21 mouse cellular contexts compared by ENCODE assay signal in genomic region chr16:94984263-94984662, GRCm38 (mm10). TPM values are rescaled to one million over a fixed set of nuclear protein-coding genes. Genes with fewer than 3 reads are reported as not detected.
"Had no signal": no experiment of that assay in that cellular context is flagged by ENCODE, and none has a peak within 500 bp of the region (broad histone marks: within the 10 kb centered on the region; RNA-seq: fewer than 3 reads in every experiment).

No protein-coding gene starts in this region.

- H3K4me2 ChIP-seq: neural tube, embryonic 13.5 days; neural tube, embryonic 15.5 days; stomach, embryonic 15.5 days had no signal

- H3K4me3 ChIP-seq: neural tube, embryonic 13.5 days; neural tube, embryonic 15.5 days; stomach, embryonic 15.5 days had no signal

- DNase-seq: retina, postnatal 1 day; right cerebral cortex, adult 18-20 months; right cerebral cortex, postnatal 14 days; right cerebral cortex, postnatal 25 days; right cerebral cortex, postnatal 4 days; spleen, adult 18-20 months; thymus, adult 18-20 months; thymus, adult 2 months; thymus, postnatal 14 days; thymus, postnatal 25 days; thymus, postnatal 36 days; thymus, postnatal 4 days had no signal

- H3K4me1 ChIP-seq: stomach, embryonic 15.5 days had no signal

- H3K36me3 ChIP-seq: neural tube, embryonic 13.5 days; neural tube, embryonic 15.5 days; stomach, embryonic 15.5 days had no signal

- H3K9me3 ChIP-seq: neural tube, embryonic 15.5 days; stomach, embryonic 15.5 days had no signal

- H3K9ac ChIP-seq: neural tube, embryonic 13.5 days; neural tube, embryonic 15.5 days; stomach, embryonic 15.5 days had no signal

- H3K27ac ChIP-seq: neural tube, embryonic 13.5 days; neural tube, embryonic 15.5 days; stomach, embryonic 15.5 days; stomach, postnatal 0 days had no signal

- H3K27me3 ChIP-seq: neural tube, embryonic 13.5 days; neural tube, embryonic 15.5 days; stomach, embryonic 15.5 days had no signal

RNA-seq across cellular contexts. Expression of gene Kcnj6, which starts 13.2 kb away (rescaled TPM):
- total RNA-seq: neutrophil, adult 5-6 weeks had no signal
- polyA plus RNA-seq: small intestine, adult 2 months; spleen, adult 2 months; stomach, postnatal 0 days; thymus, postnatal 0 days; urinary bladder, adult 2 months had no signal
